In genomic region chr12:33403265-33403693, GRCm38 (mm10) we compare ENCODE assay signal across 15 mouse cellular contexts. TPM values are rescaled to one million over a fixed set of nuclear protein-coding genes. Genes with fewer than 3 reads are reported as not detected.
DNase-seq lines count a peak whose midpoint lies in the region; ATAC-seq lines count a peak whose summit lies in the region.
"Had no signal": no experiment of that assay in that cellular context is flagged by ENCODE, and none has a peak within 500 bp of the region (broad histone marks: within the 10 kb centered on the region; RNA-seq: fewer than 3 reads in every experiment).

No protein-coding gene starts in this region.

- no peak overlapping the region for H3K9ac ChIP-seq in kidney, embryonic 15.5 days
- H3K9ac ChIP-seq in midbrain, embryonic 11.5 days (ENCODE audit: low read length): no peak overlapping the region
- H3K9ac ChIP-seq: forebrain, embryonic 12.5 days had no signal

- no peak overlapping the region for H3K4me3 ChIP-seq in kidney, embryonic 15.5 days (replicated peaks)
- no peak overlapping the region for H3K4me3 ChIP-seq in forebrain, embryonic 10.5 days
- H3K4me3 ChIP-seq in midbrain, embryonic 11.5 days (ENCODE audit: low read depth, low read length): no peak overlapping the region
- H3K4me3 ChIP-seq: forebrain, embryonic 12.5 days; heart, adult 2 months; limb, embryonic 10.5 days had no signal

- no peak overlapping the region for H3K4me2 ChIP-seq in kidney, embryonic 15.5 days
- H3K4me2 ChIP-seq in midbrain, embryonic 11.5 days: no peak overlapping the region
- H3K4me2 ChIP-seq: forebrain, embryonic 12.5 days had no signal

- WGBS in kidney, embryonic 15.5 days: 25% methylated on average over 7 of the region's 7 CpGs
- WGBS in forebrain, embryonic 10.5 days: 55% methylated on average over 7 of the region's 7 CpGs
- 72% methylated on average over 7 of the region's 7 CpGs for WGBS in midbrain, embryonic 11.5 days

- DNase-seq in kidney, postnatal 14 days: no peak
- peak; percentile 26 for DNase-seq in NIH3T3 (ENCODE audit: low read depth)
- peak; percentile 38 for DNase-seq in lung, postnatal 25 days (ENCODE audit: low spot score)
- no peak for DNase-seq in forebrain, embryonic 10.5 days (ENCODE audit: extremely low spot score, low spot score)
- DNase-seq in adrenal gland, postnatal 25 days: no peak
- no peak for DNase-seq in midbrain, embryonic 11.5 days (ENCODE audit: low spot score, missing footprints)
- DNase-seq: cerebellum, postnatal 14 days; heart, adult 2 months; thymus, postnatal 36 days had no signal

- H3K4me1 ChIP-seq in kidney, embryonic 15.5 days: 0 out of 2 replicates have a peak, but pooled peaks cover 3% of the 10 kb centered on the region
- H3K4me1 ChIP-seq in forebrain, embryonic 10.5 days: peaks cover 6% of the 10 kb centered on the region; the same call in 1 of the 2 replicates
- no peaks in the 10 kb centered on the region for H3K4me1 ChIP-seq in midbrain, embryonic 11.5 days (ENCODE audit: control insufficient read depth, insufficient read depth, low read length)
- H3K4me1 ChIP-seq: limb, embryonic 10.5 days had no signal

- no peaks in the 10 kb centered on the region for H3K36me3 ChIP-seq in kidney, embryonic 15.5 days
- H3K36me3 ChIP-seq in forebrain, embryonic 10.5 days (replicated peaks): no peaks in the 10 kb centered on the region
- no peaks in the 10 kb centered on the region for H3K36me3 ChIP-seq in midbrain, embryonic 11.5 days (ENCODE audit: control insufficient read depth, insufficient read depth, low read length)
- H3K36me3 ChIP-seq: forebrain, embryonic 12.5 days; limb, embryonic 10.5 days had no signal

- H3K27ac ChIP-seq in kidney, embryonic 15.5 days: no peak overlapping the region
- no peak overlapping the region for H3K27ac ChIP-seq in forebrain, embryonic 10.5 days
- H3K27ac ChIP-seq in midbrain, embryonic 11.5 days (ENCODE audit: low read depth, low read length): no peak overlapping the region
- H3K27ac ChIP-seq: forebrain, embryonic 12.5 days; heart, adult 2 months; limb, embryonic 10.5 days had no signal

- ATAC-seq in kidney, embryonic 15.5 days (replicated peaks; ENCODE audit: low FRiP score): 0 out of 2 replicates have a peak, but pooled peaks have one; percentile 18
- peak; percentile 91 to 95 for ATAC-seq in hematopoietic stem cell, adult 5-6 weeks (replicated peaks in 1 of 2; ENCODE audit: insufficient read depth in 1 of 2, low FRiP score in 2 of 2, low TSS enrichment in 1 of 2, low read depth in 1 of 2, poor library complexity in 2 of 2, severe bottlenecking in 2 of 2)
- no peak for ATAC-seq in midbrain, embryonic 11.5 days (ENCODE audit: low FRiP score)
- ATAC-seq: midbrain, embryonic 16.5 days had no signal

- H3K9me3 ChIP-seq in kidney, embryonic 15.5 days (replicated peaks): no peaks in the 10 kb centered on the region
- no peaks in the 10 kb centered on the region for H3K9me3 ChIP-seq in forebrain, embryonic 10.5 days
- no peaks in the 10 kb centered on the region for H3K9me3 ChIP-seq in midbrain, embryonic 11.5 days (ENCODE audit: control insufficient read depth, low read length)
- H3K9me3 ChIP-seq: forebrain, embryonic 12.5 days; limb, embryonic 10.5 days had no signal

- H3K27me3 ChIP-seq in kidney, embryonic 15.5 days: no peaks in the 10 kb centered on the region
- H3K27me3 ChIP-seq in forebrain, embryonic 10.5 days (ENCODE audit: poor library complexity, severe bottlenecking): no peaks in the 10 kb centered on the region
- no peaks in the 10 kb centered on the region for H3K27me3 ChIP-seq in midbrain, embryonic 11.5 days (ENCODE audit: control insufficient read depth, insufficient read depth, low read length)
- H3K27me3 ChIP-seq: forebrain, embryonic 12.5 days had no signal

RNA-seq across cellular contexts. Expression of gene Efcab10, which starts 8.6 kb away (rescaled TPM):
- polyA plus RNA-seq in kidney, embryonic 15.5 days (2015; fragmentation: Nextera tagmentation; extraction: Ambion mirVana): 0.51 and 0.65 TPM in 2 replicates
- total RNA-seq in hematopoietic stem cell, adult 5-6 weeks (2017): not detected in 2 replicates
- 0.89 and 0.90 TPM in 2 replicates for polyA plus RNA-seq in forebrain, embryonic 10.5 days (2016; fragmentation: Nextera tagmentation; extraction: Ambion mirVana)
- total RNA-seq in adrenal gland, postnatal 25 days (2021): 0.52 TPM in 1 of 2 replicates, not detected in the other
- 0.36 and 1.0 TPM in 2 replicates for polyA plus RNA-seq in midbrain, embryonic 11.5 days (2014; fragmentation: Nextera tagmentation; extraction: Ambion mirVana)
- total RNA-seq: heart, adult 2 months had no signal
- polyA plus RNA-seq: C2C12 had no signal

RNA-seq across cellular contexts. Expression of gene Twistnb, which starts 26.2 kb away (rescaled TPM):
- 56.8 and 63.9 TPM in 2 replicates for polyA plus RNA-seq in kidney, embryonic 15.5 days (2015; fragmentation: Nextera tagmentation; extraction: Ambion mirVana)
- total RNA-seq in hematopoietic stem cell, adult 5-6 weeks (2017): 84.8 and 86.0 TPM in 2 replicates
- polyA plus RNA-seq in forebrain, embryonic 10.5 days (2016; fragmentation: Nextera tagmentation; extraction: Ambion mirVana): 63.9 and 79.8 TPM in 2 replicates
- 13.0 and 18.6 TPM in 2 replicates for total RNA-seq in adrenal gland, postnatal 25 days (2021)
- 44.2 and 46.0 TPM in 2 replicates for polyA plus RNA-seq in midbrain, embryonic 11.5 days (2014; fragmentation: Nextera tagmentation; extraction: Ambion mirVana)

Comparison
In these comparisons a context has a peak if more than half of its experiments do, and no peak if none do; other contexts are left out.
1. DNase-seq: peak in NIH3T3 (single experiment) and lung, postnatal 25 days (single experiment); none in kidney, postnatal 14 days (single experiment), forebrain, embryonic 10.5 days (single experiment), adrenal gland, postnatal 25 days (single experiment) and midbrain, embryonic 11.5 days (single experiment).